ENCODE assay signal across 43 mouse cellular contexts in genomic region chr9:78054298-78054697, GRCm38 (mm10). TPM values are rescaled to one million over a fixed set of nuclear protein-coding genes. Genes with fewer than 3 reads are reported as not detected.
"Had no signal": no experiment of that assay in that cellular context is flagged by ENCODE, and none has a peak within 500 bp of the region (broad histone marks: within the 10 kb centered on the region; RNA-seq: fewer than 3 reads in every experiment).

No protein-coding gene starts in this region.

- H3K27me3 ChIP-seq: heart, embryonic 13.5 days; heart, embryonic 15.5 days; hindbrain, embryonic 13.5 days; hindbrain, embryonic 15.5 days; kidney, embryonic 15.5 days; limb, embryonic 13.5 days; limb, embryonic 15.5 days; liver, embryonic 12.5 days had no signal

- DNase-seq: gastrocnemius, postnatal 14 days; gastrocnemius, postnatal 36 days; heart, adult 11 months; heart, adult 2 months; heart, postnatal 14 days; heart, postnatal 36 days; kidney, adult 11 months; kidney, adult 2 months; kidney, adult 9 months; kidney, postnatal 14 days; kidney, postnatal 36 days; layer of hippocampus, adult 9-11 months; layer of hippocampus, postnatal 36 days; left cerebral cortex, postnatal 4 days had no signal

- H3K4me2 ChIP-seq: heart, embryonic 11.5 days; heart, embryonic 13.5 days; heart, embryonic 15.5 days; hindbrain, embryonic 13.5 days; hindbrain, embryonic 15.5 days; kidney, embryonic 15.5 days; limb, embryonic 13.5 days; limb, embryonic 15.5 days; liver, embryonic 12.5 days had no signal

- H3K4me1 ChIP-seq: heart, embryonic 15.5 days; hindbrain, embryonic 13.5 days; hindbrain, embryonic 15.5 days; kidney, embryonic 15.5 days had no signal

- H3K27ac ChIP-seq: heart, adult 2 months; heart, embryonic 13.5 days; heart, embryonic 15.5 days; hindbrain, embryonic 13.5 days; hindbrain, embryonic 15.5 days; hindbrain, postnatal 0 days; kidney, embryonic 15.5 days; kidney, postnatal 0 days; limb, embryonic 13.5 days; limb, embryonic 15.5 days; liver, embryonic 12.5 days; liver, embryonic 14.5 days had no signal

- H3K36me3 ChIP-seq: heart, embryonic 13.5 days; heart, embryonic 15.5 days; hindbrain, embryonic 13.5 days; hindbrain, embryonic 15.5 days; kidney, embryonic 15.5 days; limb, embryonic 13.5 days; limb, embryonic 15.5 days; liver, embryonic 12.5 days had no signal

- H3K9me3 ChIP-seq: heart, embryonic 13.5 days; heart, embryonic 15.5 days; hindbrain, embryonic 13.5 days; hindbrain, embryonic 15.5 days; kidney, embryonic 15.5 days; limb, embryonic 13.5 days; limb, embryonic 15.5 days; liver, embryonic 12.5 days had no signal

- H3K9ac ChIP-seq: heart, embryonic 13.5 days; heart, embryonic 15.5 days; hindbrain, embryonic 13.5 days; hindbrain, embryonic 15.5 days; kidney, embryonic 15.5 days; limb, embryonic 13.5 days; limb, embryonic 15.5 days; liver, embryonic 12.5 days; liver, embryonic 14.5 days had no signal

- H3K4me3 ChIP-seq: heart, adult 2 months; heart, embryonic 13.5 days; heart, embryonic 15.5 days; hindbrain, embryonic 13.5 days; hindbrain, embryonic 15.5 days; kidney, embryonic 15.5 days; limb, embryonic 13.5 days; limb, embryonic 15.5 days; liver, embryonic 12.5 days had no signal

RNA-seq across cellular contexts. Expression of gene Gcm1, which starts 2.6 kb away (rescaled TPM):
- total RNA-seq: gastrocnemius, adult 18-20 months; gastrocnemius, adult 8-10 months; gastrocnemius, postnatal 14 days; gastrocnemius, postnatal 36 days; heart, adult 2 months; heart, postnatal 14 days; heart, postnatal 36 days; hematopoietic stem cell, adult 5-6 weeks; layer of hippocampus, adult 18-20 months; layer of hippocampus, adult 8-10 months; layer of hippocampus, postnatal 14 days; layer of hippocampus, postnatal 36 days; left cerebral cortex, adult 18-20 months; left cerebral cortex, adult 8-10 months; left cerebral cortex, postnatal 10 days; left cerebral cortex, postnatal 25 days; left cerebral cortex, postnatal 4 days; liver, adult 2 months had no signal
- polyA plus RNA-seq: gonadal fat pad, adult 2 months; heart, adult 2 months; heart, embryonic 11.5 days; heart, embryonic 13.5 days; heart, embryonic 15.5 days; heart, postnatal 0 days; hindbrain, embryonic 11.5 days; hindbrain, embryonic 13.5 days; hindbrain, embryonic 15.5 days; intestine, embryonic 14.5 days; intestine, embryonic 16.5 days; large intestine, adult 2 months; limb, embryonic 13.5 days; limb, embryonic 15.5 days; liver, adult 2 months; liver, embryonic 12.5 days; liver, embryonic 14.5 days had no signal
